Mouse (Mus musculus): ENCODE measurements around the gene Scfd1. TPM values are rescaled to one million over a fixed set of nuclear protein-coding genes. Genes with fewer than 3 reads are reported as not detected.

The Scfd1 gene
- polyA plus RNA-seq, 1 experiment from 2014 or later, result 86.7 TPM

DNA sequence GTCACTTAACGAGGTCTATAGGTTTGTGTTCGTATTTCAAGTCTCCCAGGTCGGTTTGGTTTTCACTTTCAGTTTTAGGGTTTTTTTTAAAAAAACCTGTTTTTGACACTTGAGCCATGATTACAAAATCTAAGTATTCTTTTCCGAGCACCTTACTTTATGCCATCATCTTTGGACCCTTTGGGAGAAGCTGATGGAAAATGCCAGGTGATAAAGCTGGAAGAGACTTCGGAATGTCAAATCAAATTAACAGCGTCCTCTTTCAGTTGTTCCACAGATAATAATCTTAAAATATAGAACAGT lies 529 bp downstream of the Scfd1 start:
- H3K27ac ChIP-seq (ENCODE audit: low read depth, low read length), result peak overlapping the region; percentile 79
- H3K4me2 ChIP-seq (ENCODE audit: low read depth, low read length), result peak overlapping the region; percentile 61
- ATAC-seq (ENCODE audit: low read depth), result no peak
- H3K4me3 ChIP-seq (ENCODE audit: low read depth, low read length), result peak overlapping the region; percentile 83
- H3K9ac ChIP-seq (replicated peaks; ENCODE audit: low read depth, low read length), result peak overlapping the region; percentile 84
- H3K36me3 ChIP-seq (ENCODE audit: control insufficient read depth, insufficient read depth, low read length), result peaks cover 8% of the 10 kb centered on the region; the same call in 1 of the 2 replicates
- H3K27me3 ChIP-seq (ENCODE audit: control insufficient read depth, insufficient read depth, low read length), result no peaks in the 10 kb centered on the region
- no peaks in the 10 kb centered on the region for H3K9me3 ChIP-seq (ENCODE audit: control insufficient read depth, low read length)
- WGBS, result 22% methylated on average over 6 of the region's 6 CpGs
- 0 out of 2 replicates have a peak, but pooled peaks cover 2% of the 10 kb centered on the region for H3K4me1 ChIP-seq (ENCODE audit: control insufficient read depth, insufficient read depth, low read length)

DNA sequence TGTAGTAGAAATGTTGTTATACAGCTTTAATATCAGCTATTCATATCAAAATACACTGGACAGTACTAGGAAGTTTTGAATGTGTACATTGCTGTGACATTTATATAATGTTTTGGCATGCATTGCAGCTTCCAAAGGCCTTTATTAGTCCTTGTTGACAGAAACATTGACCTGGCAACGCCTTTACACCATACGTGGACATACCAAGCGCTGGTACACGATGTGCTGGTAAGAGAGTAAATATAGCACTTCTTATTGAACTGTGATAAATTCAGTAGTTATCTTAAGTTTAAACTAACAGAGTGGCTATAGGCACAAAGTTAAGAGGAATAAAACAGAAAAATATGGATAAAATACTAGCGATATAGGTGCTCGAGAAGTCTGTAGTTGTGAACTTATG lies 22.6 kb downstream of the Scfd1 start:
- Histone ChIP-seq H3K9ac (replicated peaks; ENCODE audit: low read depth, low read length) (no peak overlapping the region), H3K4me1 (ENCODE audit: control insufficient read depth, insufficient read depth, low read length) (no peaks in the 10 kb centered on the region), H3K36me3 (ENCODE audit: control insufficient read depth, insufficient read depth, low read length) (peaks cover 32% of the 10 kb centered on the region), H3K4me2 (ENCODE audit: low read depth, low read length) (no peak overlapping the region), H3K27me3 (ENCODE audit: control insufficient read depth, insufficient read depth, low read length) (no peaks in the 10 kb centered on the region), H3K27ac (ENCODE audit: low read depth, low read length) (no peak overlapping the region), H3K9me3 (ENCODE audit: control insufficient read depth, low read length) (no peaks in the 10 kb centered on the region), H3K4me3 (ENCODE audit: low read depth, low read length) (no peak overlapping the region)
- 92% methylated on average over 6 of the region's 6 CpGs for WGBS
- no peak for ATAC-seq (ENCODE audit: low read depth)

DNA sequence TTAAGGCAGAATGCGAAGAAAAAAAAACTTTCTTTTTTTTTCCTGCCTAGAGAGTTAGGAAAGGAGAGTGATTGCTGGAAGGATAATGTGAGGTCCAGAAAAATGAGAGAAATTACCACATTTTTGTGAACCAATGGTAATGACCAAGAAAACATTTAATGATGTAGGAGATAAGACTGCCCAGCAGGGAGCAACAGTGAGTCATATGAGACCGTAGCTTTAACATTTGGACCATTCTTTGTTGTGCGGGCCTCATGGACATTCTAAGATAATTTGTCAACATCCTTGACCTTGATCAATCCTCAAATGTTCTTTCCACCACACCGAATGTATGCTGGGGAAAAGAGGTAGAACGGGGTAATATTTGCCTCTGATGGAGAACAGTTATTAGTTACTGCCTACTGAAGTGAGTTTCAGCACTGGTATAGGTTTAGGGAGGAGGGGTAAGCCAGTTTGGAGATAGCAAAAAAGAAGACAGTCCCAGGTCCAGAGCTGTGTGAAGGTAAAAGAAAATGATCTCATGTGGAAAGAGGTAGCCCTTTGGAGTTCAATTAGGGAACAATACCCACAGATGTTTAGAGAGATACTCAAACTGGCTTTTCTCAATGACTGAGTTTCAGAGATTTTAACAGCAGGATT lies 24.9 kb downstream of the Scfd1 start:
- Histone ChIP-seq H3K27me3 (ENCODE audit: control insufficient read depth, insufficient read depth, low read length) (no peaks in the 10 kb centered on the region), H3K9ac (replicated peaks; ENCODE audit: low read depth, low read length) (no peak overlapping the region), H3K36me3 (ENCODE audit: control insufficient read depth, insufficient read depth, low read length) (peaks cover 16% of the 10 kb centered on the region; the same call in 1 of the 2 replicates), H3K4me1 (ENCODE audit: control insufficient read depth, insufficient read depth, low read length) (no peaks in the 10 kb centered on the region), H3K9me3 (ENCODE audit: control insufficient read depth, low read length) (no peaks in the 10 kb centered on the region), H3K27ac (ENCODE audit: low read depth, low read length) (no peak overlapping the region), H3K4me3 (ENCODE audit: low read depth, low read length) (no peak overlapping the region), H3K4me2 (ENCODE audit: low read depth, low read length) (no peak overlapping the region)
- 75% methylated on average over 5 of the region's 5 CpGs for WGBS
- peak; percentile 66; the same call in 1 of the 2 replicates for ATAC-seq (ENCODE audit: low read depth)

DNA sequence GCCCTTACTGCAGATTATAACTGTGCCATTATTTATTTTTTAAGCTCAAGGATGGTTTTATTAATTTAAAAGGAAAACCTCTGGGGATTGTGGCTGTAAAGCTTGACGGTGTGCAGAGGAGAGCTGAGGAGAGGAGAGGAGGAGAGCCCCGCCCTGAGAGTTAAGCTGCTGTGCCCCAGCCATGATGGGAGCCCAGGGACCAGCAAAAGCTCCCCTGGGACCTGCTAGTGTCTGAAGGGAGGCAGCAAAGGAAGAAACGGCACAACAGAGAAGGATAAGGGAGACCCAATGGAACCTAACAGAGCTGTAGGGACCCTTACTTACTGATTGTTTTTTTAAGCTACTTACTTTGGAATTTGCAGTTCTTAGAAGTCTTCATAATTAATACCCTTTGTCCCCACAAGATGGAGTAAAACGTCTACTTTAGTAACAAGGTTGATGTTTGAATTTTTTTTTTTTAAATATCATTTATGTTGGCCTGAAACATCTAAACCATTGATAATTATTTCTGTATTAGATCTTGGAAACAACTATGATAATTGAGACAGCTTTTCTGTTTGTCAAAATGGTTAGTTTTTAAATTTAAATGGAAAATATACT lies 26.8 kb downstream of the Scfd1 start:
- ATAC-seq (ENCODE audit: low read depth), result no peak; the same call in 1 of the 2 replicates
- Histone ChIP-seq H3K27me3 (ENCODE audit: control insufficient read depth, insufficient read depth, low read length) (no peaks in the 10 kb centered on the region), H3K27ac (ENCODE audit: low read depth, low read length) (no peak overlapping the region), H3K4me2 (ENCODE audit: low read depth, low read length) (no peak overlapping the region), H3K9me3 (ENCODE audit: control insufficient read depth, low read length) (no peaks in the 10 kb centered on the region), H3K36me3 (ENCODE audit: control insufficient read depth, insufficient read depth, low read length) (peaks cover 12% of the 10 kb centered on the region; the same call in 1 of the 2 replicates), H3K4me1 (ENCODE audit: control insufficient read depth, insufficient read depth, low read length) (no peaks in the 10 kb centered on the region), H3K4me3 (ENCODE audit: low read depth, low read length) (no peak overlapping the region), H3K9ac (replicated peaks; ENCODE audit: low read depth, low read length) (no peak overlapping the region)
- 61% methylated on average over 4 of the region's 4 CpGs for WGBS

DNA sequence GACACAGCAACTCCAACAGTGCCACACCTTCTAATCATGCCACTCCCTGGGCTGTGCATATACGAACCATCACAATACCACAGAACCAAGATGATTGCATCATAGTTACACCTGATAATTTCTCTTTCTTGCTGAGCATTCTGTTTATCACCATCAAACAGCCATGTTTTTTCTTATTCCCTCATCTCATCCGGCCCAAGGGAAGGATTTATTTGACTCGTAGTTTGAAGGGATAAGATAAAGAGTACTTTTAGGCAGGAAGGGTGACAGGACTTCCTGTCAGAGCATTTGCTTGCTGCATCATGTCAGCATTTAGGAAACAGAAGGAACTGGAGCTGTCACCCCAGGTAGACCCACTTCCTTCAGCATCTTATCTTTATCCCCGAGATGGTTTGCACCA lies 34.1 kb downstream of the Scfd1 start:
- Histone ChIP-seq H3K9ac (replicated peaks; ENCODE audit: low read depth, low read length) (no peak overlapping the region), H3K4me1 (ENCODE audit: control insufficient read depth, insufficient read depth, low read length) (no peaks in the 10 kb centered on the region), H3K27ac (ENCODE audit: low read depth, low read length) (no peak overlapping the region), H3K27me3 (ENCODE audit: control insufficient read depth, insufficient read depth, low read length) (no peaks in the 10 kb centered on the region), H3K4me3 (ENCODE audit: low read depth, low read length) (no peak overlapping the region), H3K4me2 (ENCODE audit: low read depth, low read length) (no peak overlapping the region), H3K36me3 (ENCODE audit: control insufficient read depth, insufficient read depth, low read length) (peaks cover 28% of the 10 kb centered on the region), H3K9me3 (ENCODE audit: control insufficient read depth, low read length) (no peaks in the 10 kb centered on the region)
- 91% methylated on average over 4 of the region's 4 CpGs for WGBS
- ATAC-seq (ENCODE audit: low read depth), result no peak

DNA sequence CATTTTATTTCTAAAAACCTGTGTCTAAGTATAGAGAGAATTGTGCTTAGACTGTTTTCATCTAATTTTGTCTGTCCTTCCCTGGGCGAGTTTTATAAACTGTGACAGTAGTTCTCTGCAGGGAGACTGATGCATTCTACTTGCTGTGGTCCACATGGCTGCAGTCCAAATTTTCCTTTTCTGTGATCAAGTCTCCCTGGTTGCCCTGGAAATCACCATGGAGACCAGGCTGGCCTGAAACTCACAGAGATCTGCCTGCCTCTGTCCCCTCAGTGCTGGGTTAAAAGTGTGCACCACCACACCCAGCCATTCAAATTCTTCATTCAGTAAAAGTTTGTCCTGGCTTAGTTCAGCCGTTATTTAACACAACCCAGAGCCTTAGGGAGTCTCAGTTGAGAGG lies 60.2 kb downstream of the Scfd1 start:
- H3K9ac ChIP-seq (replicated peaks; ENCODE audit: low read depth, low read length), result no peak overlapping the region
- H3K4me2 ChIP-seq (ENCODE audit: low read depth, low read length), result no peak overlapping the region
- H3K9me3 ChIP-seq (ENCODE audit: control insufficient read depth, low read length), result no peaks in the 10 kb centered on the region
- no peak for ATAC-seq (ENCODE audit: low read depth)
- 86% methylated on average over 2 of the region's 2 CpGs for WGBS
- H3K4me1 ChIP-seq (ENCODE audit: control insufficient read depth, insufficient read depth, low read length), result no peaks in the 10 kb centered on the region
- no peaks in the 10 kb centered on the region for H3K27me3 ChIP-seq (ENCODE audit: control insufficient read depth, insufficient read depth, low read length)
- H3K36me3 ChIP-seq (ENCODE audit: control insufficient read depth, insufficient read depth, low read length), result peaks cover 18% of the 10 kb centered on the region
- H3K27ac ChIP-seq (ENCODE audit: low read depth, low read length), result no peak overlapping the region
- H3K4me3 ChIP-seq (ENCODE audit: low read depth, low read length), result no peak overlapping the region

DNA sequence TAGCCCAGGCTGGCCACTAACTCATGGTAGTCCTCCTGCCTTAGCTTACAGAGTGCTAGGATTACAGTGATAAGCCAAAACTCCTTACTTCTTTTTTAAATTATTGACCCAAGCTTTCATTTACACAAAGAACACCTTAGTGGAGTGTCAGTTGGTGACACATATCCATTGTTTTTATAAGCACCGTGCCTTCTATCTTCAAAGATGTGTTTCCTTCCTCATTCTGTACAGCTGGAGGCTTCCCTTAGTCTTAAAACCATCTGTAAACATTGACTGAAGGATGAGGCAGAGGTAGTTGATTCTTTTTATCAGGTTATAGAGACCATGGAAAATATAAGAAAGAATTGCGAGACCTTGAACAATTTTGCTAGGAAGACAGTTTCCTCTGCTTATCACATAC lies 61.0 kb downstream of the Scfd1 start:
- Histone ChIP-seq H3K9me3 (ENCODE audit: control insufficient read depth, low read length) (no peaks in the 10 kb centered on the region), H3K4me1 (ENCODE audit: control insufficient read depth, insufficient read depth, low read length) (no peaks in the 10 kb centered on the region), H3K9ac (replicated peaks; ENCODE audit: low read depth, low read length) (no peak overlapping the region), H3K4me3 (ENCODE audit: low read depth, low read length) (no peak overlapping the region), H3K27me3 (ENCODE audit: control insufficient read depth, insufficient read depth, low read length) (no peaks in the 10 kb centered on the region), H3K36me3 (ENCODE audit: control insufficient read depth, insufficient read depth, low read length) (peaks cover 14% of the 10 kb centered on the region; the same call in 1 of the 2 replicates), H3K27ac (ENCODE audit: low read depth, low read length) (no peak overlapping the region), H3K4me2 (ENCODE audit: low read depth, low read length) (no peak overlapping the region)
- WGBS, result 93% methylated on average over 2 of the region's 2 CpGs
- no peak for ATAC-seq (ENCODE audit: low read depth)

DNA sequence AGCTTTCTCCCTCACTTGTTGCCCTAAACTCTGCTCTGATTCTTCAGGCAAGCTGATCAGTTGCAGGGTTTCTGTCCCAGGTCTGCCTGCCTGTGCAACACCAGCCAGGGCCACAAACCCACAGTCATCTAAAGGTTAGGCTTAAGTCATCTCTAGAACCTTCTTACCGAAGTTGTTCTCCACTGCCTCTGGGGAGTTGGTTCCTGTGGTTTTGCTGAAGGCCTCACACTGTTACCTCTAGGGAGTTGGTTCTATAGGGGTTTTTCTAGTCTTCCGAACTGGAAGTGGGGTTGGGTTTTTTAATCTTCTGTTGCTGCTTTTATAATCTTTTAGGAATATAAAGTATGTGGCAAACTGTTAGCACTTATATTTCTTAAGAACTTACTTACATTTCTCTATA lies 72.0 kb downstream of the Scfd1 start:
- Histone ChIP-seq H3K9ac (replicated peaks; ENCODE audit: low read depth, low read length) (no peak overlapping the region), H3K4me3 (ENCODE audit: low read depth, low read length) (no peak overlapping the region), H3K27ac (ENCODE audit: low read depth, low read length) (no peak overlapping the region), H3K4me1 (ENCODE audit: control insufficient read depth, insufficient read depth, low read length) (no peaks in the 10 kb centered on the region), H3K36me3 (ENCODE audit: control insufficient read depth, insufficient read depth, low read length) (peaks cover 18% of the 10 kb centered on the region), H3K9me3 (ENCODE audit: control insufficient read depth, low read length) (no peaks in the 10 kb centered on the region), H3K4me2 (ENCODE audit: low read depth, low read length) (no peak overlapping the region), H3K27me3 (ENCODE audit: control insufficient read depth, insufficient read depth, low read length) (no peaks in the 10 kb centered on the region)
- ATAC-seq (ENCODE audit: low read depth), result no peak
- 92% methylated on average over 2 of the region's 2 CpGs for WGBS

DNA sequence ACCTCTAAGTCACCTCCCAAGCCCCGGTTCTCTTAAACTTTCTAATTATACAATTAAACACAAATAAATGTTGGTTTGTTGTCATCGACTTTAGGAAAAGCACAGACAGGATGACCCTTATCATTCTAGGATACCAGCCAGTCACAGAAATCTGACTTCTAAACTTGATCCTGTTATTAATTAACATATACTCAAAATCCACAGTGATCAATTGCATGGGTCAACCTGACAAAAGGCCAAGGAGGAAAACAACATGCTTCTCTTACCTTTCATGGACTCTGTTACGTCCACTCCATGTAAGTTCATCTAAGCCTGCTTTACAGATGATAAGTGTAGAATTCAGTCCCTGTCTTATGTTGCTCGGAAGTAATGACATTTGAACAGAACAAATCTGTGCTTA lies 93.6 kb downstream of the Scfd1 start:
- Histone ChIP-seq H3K27me3 (ENCODE audit: control insufficient read depth, insufficient read depth, low read length) (no peaks in the 10 kb centered on the region), H3K4me3 (ENCODE audit: low read depth, low read length) (no peak overlapping the region), H3K27ac (ENCODE audit: low read depth, low read length) (no peak overlapping the region), H3K4me1 (ENCODE audit: control insufficient read depth, insufficient read depth, low read length) (no peaks in the 10 kb centered on the region), H3K36me3 (ENCODE audit: control insufficient read depth, insufficient read depth, low read length) (no peaks in the 10 kb centered on the region), H3K9me3 (ENCODE audit: control insufficient read depth, low read length) (no peaks in the 10 kb centered on the region), H3K9ac (replicated peaks; ENCODE audit: low read depth, low read length) (no peak overlapping the region), H3K4me2 (ENCODE audit: low read depth, low read length) (no peak overlapping the region)
- WGBS, result 92% methylated on average over 4 of the region's 4 CpGs
- no peak for ATAC-seq (ENCODE audit: low read depth)
